Mouse (Mus musculus): ENCODE measurements around the gene Ppp1r36. TPM values are rescaled to one million over a fixed set of nuclear protein-coding genes. Genes with fewer than 3 reads are reported as not detected.

Ppp1r36 gene
- polyA plus RNA-seq (2012; rRNA removed; ENCODE audit: low replicate concordance), result 0.04 and 0.77 TPM in 2 replicates

GRCm38 (mm10) chr12:76417433-76417854, at the start of gene Ppp1r36:
Gene Ppp1r36 (plus strand): TSS chr12:76417538.

GRCm38 (mm10) chr12:76369206-76369977, 47.9 kb upstream of the Ppp1r36 start, which contains the start of gene Zbtb25:
Gene Zbtb25 (minus strand): TSS chr12:76369602.

GRCm38 (mm10) chr12:76369978-76370830, 47.1 kb upstream of the Ppp1r36 start, which contains the start of gene Zbtb1:
Gene Zbtb1 (plus strand): TSS chr12:76370266.

GRCm38 (mm10) chr12:76403886-76404537, 13.3 kb upstream of the Ppp1r36 start, which contains the start of gene Hspa2:
Gene Hspa2 (plus strand): TSS chr12:76404176.

Other genes with a start within 250 kb of the Ppp1r36 start
- 0.10 TPM in 1 of 2 replicates, not detected in the other for gene Esr2, start 240.3 kb upstream of the Ppp1r36 start, polyA plus RNA-seq (2012; rRNA removed; ENCODE audit: low replicate concordance)
- gene Tex21, start 170.8 kb upstream of the Ppp1r36 start, polyA plus RNA-seq (2012; rRNA removed; ENCODE audit: low replicate concordance), result not detected in 2 replicates
- gene Mthfd1, start 162.2 kb upstream of the Ppp1r36 start, polyA plus RNA-seq (2012; rRNA removed; ENCODE audit: low replicate concordance), result 16.6 and 33.9 TPM in 2 replicates
- 0.58 and 0.60 TPM in 2 replicates for gene Akap5, start 92.6 kb upstream of the Ppp1r36 start, polyA plus RNA-seq (2012; rRNA removed; ENCODE audit: low replicate concordance)
- 7.3 and 14.5 TPM in 2 replicates for gene Zbtb25, start 47.9 kb upstream of the Ppp1r36 start, polyA plus RNA-seq (2012; rRNA removed; ENCODE audit: low replicate concordance)
- 1.8 and 3.8 TPM in 2 replicates for gene Zbtb1, start 47.3 kb upstream of the Ppp1r36 start, polyA plus RNA-seq (2012; rRNA removed; ENCODE audit: low replicate concordance)
- gene Hspa2, start 13.4 kb upstream of the Ppp1r36 start, polyA plus RNA-seq (2012; rRNA removed; ENCODE audit: low replicate concordance), result 15.1 and 29.6 TPM in 2 replicates
- 32.0 and 58.4 TPM in 2 replicates for gene Plekhg3, start 113.4 kb downstream of the Ppp1r36 start, polyA plus RNA-seq (2012; rRNA removed; ENCODE audit: low replicate concordance)